Mouse (Mus musculus): ENCODE results near the gene Sptssa. TPM values are rescaled to one million over a fixed set of nuclear protein-coding genes. Genes with fewer than 3 reads are reported as not detected.

The Sptssa gene
- polyA plus RNA-seq (2015; fragmentation: Nextera tagmentation; extraction: Ambion mirVana), result 134 and 155 TPM in 2 replicates

DNA sequence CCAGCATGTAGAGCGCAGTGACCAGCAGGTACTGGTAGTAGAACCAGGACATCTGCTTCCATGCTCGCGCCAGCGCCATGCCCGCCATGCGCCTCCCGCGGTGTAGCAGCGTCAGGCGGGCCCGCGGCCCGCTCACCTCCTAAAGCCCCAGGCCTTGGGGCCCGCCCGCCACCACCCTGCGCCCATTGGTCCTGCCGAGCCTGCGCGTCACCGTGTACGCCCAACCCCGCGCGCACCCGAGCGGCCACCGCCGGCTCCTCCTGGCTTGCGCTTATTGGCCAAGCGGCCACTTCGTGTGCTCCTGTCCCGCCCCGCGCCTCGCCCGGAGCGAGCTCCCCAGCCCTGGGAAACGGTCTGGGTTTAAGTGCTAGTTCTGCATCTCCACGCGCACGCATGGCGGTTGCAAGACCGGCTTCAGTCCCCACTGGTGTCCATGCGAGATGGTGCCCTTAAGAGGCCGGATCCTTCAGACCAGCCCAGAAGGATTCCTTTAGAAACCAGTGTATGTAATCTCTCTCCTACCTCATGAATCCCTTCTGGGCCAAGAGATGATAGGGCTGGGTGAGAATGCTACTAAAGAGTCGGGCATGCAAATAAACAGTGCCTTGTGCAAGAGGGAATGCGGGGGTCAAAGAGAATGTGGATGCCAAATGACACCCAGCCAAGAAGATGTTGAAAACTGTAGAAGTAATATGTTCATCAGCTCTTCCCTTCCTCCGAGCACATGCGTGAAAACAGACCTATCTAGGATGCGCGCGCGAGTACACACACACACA is at the start of gene Sptssa:
Gene Sptssa (minus strand): TSS at position 178 of the 776 bp plus-strand sequence.
- Histone ChIP-seq H3K9ac (replicated peaks; ENCODE audit: low read depth) (peak within 1 kb of the TSS; percentile 65), H3K27ac (ENCODE audit: low read length) (peak within 1 kb of the TSS; percentile 91), H3K9me3 (ENCODE audit: low read length) (no peaks in the 10 kb centered on the region), H3K4me3 (ENCODE audit: low read depth, low read length) (peak within 1 kb of the TSS; percentile 68), H3K27me3 (replicated peaks; ENCODE audit: insufficient read depth, low read length) (no peaks in the 10 kb centered on the region), H3K4me2 (replicated peaks; ENCODE audit: low read depth, low read length) (peak within 1 kb of the TSS; percentile 65), H3K4me1 (ENCODE audit: insufficient read depth, low read depth, low read length) (peaks cover 6% of the 10 kb centered on the region), H3K36me3 (ENCODE audit: insufficient read depth, low read length) (no peaks in the 10 kb centered on the region)
- DNase-seq (ENCODE audit: low spot score) (peak; percentile 98), ATAC-seq (peak; percentile 100)
- WGBS, result 6% methylated on average over 53 of the region's 53 CpGs
- TF ChIP-seq CTCF (IDR thresholded peaks at IDR 0.05), result peak; percentile 28
- no peak for TF ChIP-seq EP300 (IDR thresholded peaks at IDR 0.05)

GRCm38 (mm10) chr12:54699394-54699793 is 43.0 kb upstream of the Sptssa start:
- no peaks in the 10 kb centered on the region; the same call in 1 of the 2 replicates for H3K4me1 ChIP-seq (ENCODE audit: insufficient read depth, low read depth, low read length)
- TF ChIP-seq EP300 (IDR thresholded peaks at IDR 0.05), result no peak
- no peak for DNase-seq (ENCODE audit: low spot score)
- H3K36me3 ChIP-seq (ENCODE audit: insufficient read depth, low read length), result no peaks in the 10 kb centered on the region
- no peak overlapping the region for H3K4me3 ChIP-seq (ENCODE audit: low read depth, low read length)
- H3K27me3 ChIP-seq (replicated peaks; ENCODE audit: insufficient read depth, low read length), result no peaks in the 10 kb centered on the region
- no peak for ATAC-seq
- WGBS, result 67% methylated on average over 7 of the region's 7 CpGs
- H3K9ac ChIP-seq (replicated peaks; ENCODE audit: low read depth), result no peak overlapping the region
- H3K9me3 ChIP-seq (ENCODE audit: low read length), result no peaks in the 10 kb centered on the region
- no peak overlapping the region for H3K4me2 ChIP-seq (replicated peaks; ENCODE audit: low read depth, low read length)
- H3K27ac ChIP-seq (ENCODE audit: low read length), result no peak overlapping the region

DNA sequence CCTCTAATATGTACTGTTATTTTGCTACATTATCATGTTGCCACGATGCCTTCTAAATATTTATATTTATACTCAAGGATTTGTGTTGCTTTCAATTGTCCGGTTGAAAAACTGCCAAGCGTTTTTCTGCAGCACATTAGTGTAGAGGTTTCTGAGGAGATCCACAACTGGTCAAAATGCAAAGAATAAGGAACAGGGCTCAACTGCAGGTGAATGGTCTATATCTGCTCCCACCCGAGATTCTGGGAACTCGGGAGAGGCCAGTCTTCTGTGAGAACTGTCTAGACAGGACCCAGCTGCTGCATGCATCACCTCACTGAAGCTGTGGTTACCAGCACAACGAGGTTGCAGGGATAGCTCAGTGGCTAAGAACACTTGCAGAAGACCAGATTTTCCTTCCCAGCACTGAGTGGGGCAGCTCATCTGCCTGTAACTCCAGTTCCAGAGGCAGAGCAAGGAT is 41.4 kb upstream of the Sptssa start:
- Histone ChIP-seq H3K27ac (ENCODE audit: low read length) (no peak overlapping the region), H3K36me3 (ENCODE audit: insufficient read depth, low read length) (no peaks in the 10 kb centered on the region), H3K4me2 (replicated peaks; ENCODE audit: low read depth, low read length) (no peak overlapping the region), H3K9ac (replicated peaks; ENCODE audit: low read depth) (no peak overlapping the region), H3K9me3 (ENCODE audit: low read length) (no peaks in the 10 kb centered on the region), H3K4me1 (ENCODE audit: insufficient read depth, low read depth, low read length) (no peaks in the 10 kb centered on the region; the same call in 1 of the 2 replicates), H3K27me3 (replicated peaks; ENCODE audit: insufficient read depth, low read length) (no peaks in the 10 kb centered on the region), H3K4me3 (ENCODE audit: low read depth, low read length) (no peak overlapping the region)
- 33% methylated on average over 6 of the region's 6 CpGs for WGBS
- no peak for ATAC-seq
- DNase-seq (ENCODE audit: low spot score), result peak; percentile 14
- no peak for TF ChIP-seq EP300 (IDR thresholded peaks at IDR 0.05)
- TF ChIP-seq CTCF (IDR thresholded peaks at IDR 0.05), result no peak

- peak; percentile 53 for DNase-seq (ENCODE audit: low spot score)
- no peaks in the 10 kb centered on the region; the same call in 1 of the 2 replicates for H3K4me1 ChIP-seq (ENCODE audit: insufficient read depth, low read depth, low read length)
- peak overlapping the region; percentile 63 for H3K4me2 ChIP-seq (replicated peaks; ENCODE audit: low read depth, low read length)
- no peak overlapping the region for H3K9ac ChIP-seq (replicated peaks; ENCODE audit: low read depth)
- 4% methylated on average over 7 of the region's 7 CpGs for WGBS
- no peak overlapping the region for H3K4me3 ChIP-seq (ENCODE audit: low read depth, low read length)
- H3K9me3 ChIP-seq (ENCODE audit: low read length), result no peaks in the 10 kb centered on the region
- peak; percentile 7 for ATAC-seq
- no peaks in the 10 kb centered on the region for H3K27me3 ChIP-seq (replicated peaks; ENCODE audit: insufficient read depth, low read length)
- no peak overlapping the region for H3K27ac ChIP-seq (ENCODE audit: low read length)
- no peak for TF ChIP-seq EP300 (IDR thresholded peaks at IDR 0.05)
- TF ChIP-seq CTCF (IDR thresholded peaks at IDR 0.05), result peak; percentile 32
- H3K36me3 ChIP-seq (ENCODE audit: insufficient read depth, low read length), result 0 out of 2 replicates have a peak, but pooled peaks cover under 1% of the 10 kb centered on the region
These were observed 40.7 kb upstream of the Sptssa start for GRCm38 (mm10) chr12:54697003-54697597.

- Histone ChIP-seq H3K36me3 (ENCODE audit: insufficient read depth, low read length) (0 out of 2 replicates have a peak, but pooled peaks cover 5% of the 10 kb centered on the region), H3K4me1 (ENCODE audit: insufficient read depth, low read depth, low read length) (no peaks in the 10 kb centered on the region; the same call in 1 of the 2 replicates), H3K4me3 (ENCODE audit: low read depth, low read length) (peak overlapping the region; percentile 67), H3K9me3 (ENCODE audit: low read length) (no peaks in the 10 kb centered on the region), H3K27me3 (replicated peaks; ENCODE audit: insufficient read depth, low read length) (no peaks in the 10 kb centered on the region), H3K9ac (replicated peaks; ENCODE audit: low read depth) (peak overlapping the region; percentile 75), H3K27ac (ENCODE audit: low read length) (peak overlapping the region; percentile 99), H3K4me2 (replicated peaks; ENCODE audit: low read depth, low read length) (peak overlapping the region; percentile 63)
- DNase-seq (ENCODE audit: low spot score) (peak; percentile 97), ATAC-seq (peak; percentile 90)
- TF ChIP-seq CTCF (IDR thresholded peaks at IDR 0.05) (no peak), EP300 (IDR thresholded peaks at IDR 0.05) (peak; percentile 76)
- WGBS, result under 1% methylated on average over 32 of the region's 32 CpGs
These were observed 40.0 kb upstream of the Sptssa start for GRCm38 (mm10) chr12:54696242-54697002.
